Mouse (Mus musculus): ENCODE measurements around the gene Magi1.
A peak's percentile ranks its signal among the peaks of the same experiment; 100 is the strongest.

Gene Magi1

GRCm38 (mm10) chr6:93946612-93947011, 337.1 kb downstream of the Magi1 start:
- DNase-seq, result peak; percentile 12

DNA sequence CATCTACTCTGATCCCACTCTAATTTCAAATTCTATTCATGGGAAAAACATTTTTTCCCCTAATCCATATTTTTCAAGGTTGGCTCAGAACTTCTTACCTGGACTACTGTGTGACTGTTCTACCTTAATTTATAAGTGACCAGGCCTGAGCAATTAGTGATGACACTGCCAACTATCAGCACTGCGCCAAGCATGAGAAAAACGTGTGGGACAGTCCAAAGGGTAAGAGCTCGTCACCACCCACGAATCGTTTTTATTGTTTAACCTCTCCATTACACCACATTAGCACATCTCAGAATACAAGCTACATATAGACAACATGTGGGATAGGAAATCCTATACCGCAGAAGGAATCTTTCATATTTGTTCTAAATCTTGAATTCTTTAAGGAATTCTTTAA, 347.4 kb downstream of the Magi1 start:
- DNase-seq, result no peak

- DNase-seq, result no peak
Measured at GRCm38 (mm10) chr6:93935793-93936192, 347.9 kb downstream of the Magi1 start.

GRCm38 (mm10) chr6:93934700-93935099, 349.0 kb downstream of the Magi1 start:
- DNase-seq, result no peak

DNA sequence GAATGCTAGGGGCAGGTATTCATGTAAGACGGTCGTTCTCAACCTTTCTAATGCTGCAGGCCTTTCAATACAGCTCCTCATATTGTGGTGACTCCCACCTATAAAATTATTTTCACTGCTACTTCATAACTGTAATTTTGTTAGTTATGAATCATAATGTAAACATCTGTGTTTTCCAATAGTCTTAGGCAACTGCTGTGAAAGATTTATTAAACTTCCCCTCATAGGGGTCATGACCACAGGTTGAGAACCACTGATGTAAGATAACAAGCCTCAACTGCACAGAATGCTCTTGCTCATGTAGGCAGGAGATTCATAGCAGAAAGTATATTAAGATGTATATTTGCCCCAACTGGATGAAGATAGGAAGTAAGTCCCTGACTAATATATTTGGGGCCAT, 359.1 kb downstream of the Magi1 start:
- DNase-seq, result no peak

DNA sequence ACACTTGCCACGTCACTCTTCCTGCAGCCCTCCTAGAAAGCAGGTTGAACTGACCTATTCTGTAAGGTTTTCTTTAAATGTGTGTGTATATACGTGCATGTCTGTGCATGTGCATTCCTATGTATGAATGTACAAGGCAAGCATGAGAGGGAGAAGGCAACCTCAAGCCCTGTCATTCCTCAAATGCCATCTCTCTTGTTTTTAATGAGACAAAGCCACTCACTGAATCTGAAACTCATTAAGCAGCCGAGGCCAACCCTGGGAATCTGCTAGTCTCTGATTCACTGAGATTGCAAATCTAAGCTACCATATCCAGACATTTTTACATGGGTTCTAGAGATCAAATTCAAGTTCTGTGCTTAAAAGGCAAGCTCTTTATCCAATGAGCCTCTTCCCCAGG, 359.7 kb downstream of the Magi1 start:
- DNase-seq, result peak; percentile 38

DNA sequence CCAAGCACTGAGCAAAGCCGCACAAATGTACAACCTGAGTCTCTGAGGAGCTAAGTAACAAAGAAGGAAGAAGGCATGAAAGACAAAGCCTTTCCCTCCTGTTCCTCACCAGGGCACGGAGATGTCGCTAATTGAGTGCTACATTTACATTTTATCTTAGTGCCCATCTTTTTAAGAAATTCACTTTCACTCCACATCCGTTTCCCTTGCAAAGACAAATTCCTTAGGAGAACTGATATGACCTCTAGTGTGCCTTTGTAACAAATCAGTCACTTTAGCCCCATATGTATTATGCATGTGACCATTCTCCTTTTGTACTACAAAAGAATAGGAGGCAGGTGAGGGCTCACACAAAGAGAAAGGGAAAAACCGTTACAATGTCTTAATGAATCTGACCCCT, 360.4 kb downstream of the Magi1 start:
- no peak for DNase-seq

DNA sequence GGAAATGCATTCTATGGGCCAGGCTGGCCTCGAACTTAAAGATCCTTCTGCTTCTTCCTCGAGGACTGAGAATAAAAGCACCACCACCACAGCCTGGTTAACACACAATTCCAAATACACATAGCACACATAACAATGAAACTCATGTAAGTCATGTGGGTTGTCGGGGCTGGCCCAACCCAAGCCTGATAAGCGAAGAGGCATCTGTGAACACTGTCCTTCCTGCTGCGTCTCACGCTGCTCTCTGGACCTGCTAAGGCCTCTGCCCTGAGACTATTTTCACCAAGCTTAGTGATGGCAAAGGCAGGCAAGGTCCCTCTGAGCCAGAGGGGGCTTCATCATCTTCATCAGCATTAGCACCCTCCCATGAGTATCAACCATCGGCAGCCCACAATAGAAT, 360.8 kb downstream of the Magi1 start:
- DNase-seq, result no peak

- peak; percentile 93 for DNase-seq
Measured at GRCm38 (mm10) chr6:93913226-93913861, 370.4 kb downstream of the Magi1 start.

GRCm38 (mm10) chr6:93912582-93913225, 371.0 kb downstream of the Magi1 start:
- DNase-seq, result peak; percentile 98

- DNase-seq, result no peak
Measured at GRCm38 (mm10) chr6:93912003-93912581, 371.6 kb downstream of the Magi1 start.

GRCm38 (mm10) chr6:93911420-93911819, 372.3 kb downstream of the Magi1 start:
- peak; percentile 27 for DNase-seq

GRCm38 (mm10) chr6:93909976-93910375, 373.7 kb downstream of the Magi1 start:
- no peak for DNase-seq

DNA sequence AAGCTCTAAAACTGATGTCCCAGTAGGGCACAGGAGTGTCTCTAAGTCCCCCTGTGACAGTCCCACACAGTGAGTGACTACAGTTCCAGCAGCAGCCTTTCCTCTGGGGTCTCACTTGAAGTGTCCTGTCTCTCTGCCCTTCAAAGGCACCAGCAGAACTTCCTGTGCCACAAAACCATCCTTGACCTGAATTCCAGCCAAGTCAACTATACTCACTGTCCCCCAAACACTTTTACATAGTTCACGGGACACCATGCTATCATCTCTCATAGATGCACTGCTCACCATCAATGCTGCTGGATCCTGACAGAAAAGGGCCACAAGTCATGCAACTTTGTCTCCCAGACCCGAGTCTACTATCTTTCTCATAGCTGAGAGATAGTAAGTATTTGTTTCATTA, 378.7 kb downstream of the Magi1 start:
- DNase-seq, result no peak

DNA sequence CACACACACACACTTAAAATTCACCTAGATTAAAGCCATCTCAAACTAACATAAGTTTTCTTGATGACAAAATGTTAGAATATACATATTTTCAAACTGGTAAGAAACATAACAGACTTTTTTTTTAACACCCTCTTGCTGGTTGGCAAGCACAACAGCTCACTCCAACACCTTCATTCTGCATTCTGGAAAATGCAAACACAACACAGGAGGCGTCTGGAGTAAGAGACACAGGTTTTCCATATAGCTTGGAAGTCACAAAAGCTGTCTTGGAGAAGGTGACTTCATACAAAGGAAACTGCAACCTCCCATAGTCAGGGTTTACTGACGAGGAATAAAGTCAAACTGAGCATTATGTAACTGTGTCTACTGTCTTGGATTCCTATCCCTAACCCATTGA, 381.5 kb downstream of the Magi1 start:
- DNase-seq, result no peak

- DNase-seq, result no peak
Measured at GRCm38 (mm10) chr6:93901408-93901807, 382.3 kb downstream of the Magi1 start.

- DNase-seq, result no peak
Measured at GRCm38 (mm10) chr6:93897512-93897911, 386.2 kb downstream of the Magi1 start.

DNA sequence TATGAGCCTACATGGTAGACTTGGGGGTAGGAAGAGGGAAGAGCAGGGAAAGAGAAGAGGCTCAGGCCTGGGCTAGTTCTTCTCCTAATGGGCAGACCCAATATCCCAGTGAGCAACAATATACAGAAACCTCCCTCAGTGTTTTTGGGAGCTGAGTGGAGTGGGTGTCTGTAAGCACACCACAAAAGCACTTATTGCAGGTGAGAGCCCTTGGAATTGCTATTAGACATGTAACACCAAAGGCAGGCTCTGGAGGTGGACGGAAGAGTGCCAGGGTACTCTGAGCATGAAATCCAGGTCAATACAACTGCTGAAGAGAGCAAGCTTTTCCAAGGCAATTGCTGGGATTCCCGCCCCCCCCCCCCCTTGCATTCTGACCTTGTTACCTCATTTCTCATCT, 388.0 kb downstream of the Magi1 start:
- DNase-seq, result no peak

DNA sequence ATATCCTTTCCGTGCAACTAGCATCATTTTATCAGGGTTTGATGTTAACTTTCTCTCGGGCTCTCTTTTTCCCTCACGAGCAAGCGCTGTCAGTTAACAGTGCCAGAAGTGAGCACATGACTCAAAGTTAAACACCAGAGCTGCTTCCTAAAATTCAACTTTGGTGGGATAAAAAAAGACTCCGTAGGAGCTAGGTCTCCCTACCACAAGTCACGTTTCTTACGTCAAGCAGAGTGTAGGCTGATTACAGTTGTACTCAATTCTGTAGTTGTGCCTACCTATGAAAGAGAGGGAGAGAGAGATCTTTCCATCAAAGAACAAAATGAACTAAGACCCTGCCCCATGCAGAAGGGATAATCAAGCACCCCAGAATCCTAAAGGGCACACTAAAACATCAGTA, 389.8 kb downstream of the Magi1 start:
- DNase-seq, result no peak

DNA sequence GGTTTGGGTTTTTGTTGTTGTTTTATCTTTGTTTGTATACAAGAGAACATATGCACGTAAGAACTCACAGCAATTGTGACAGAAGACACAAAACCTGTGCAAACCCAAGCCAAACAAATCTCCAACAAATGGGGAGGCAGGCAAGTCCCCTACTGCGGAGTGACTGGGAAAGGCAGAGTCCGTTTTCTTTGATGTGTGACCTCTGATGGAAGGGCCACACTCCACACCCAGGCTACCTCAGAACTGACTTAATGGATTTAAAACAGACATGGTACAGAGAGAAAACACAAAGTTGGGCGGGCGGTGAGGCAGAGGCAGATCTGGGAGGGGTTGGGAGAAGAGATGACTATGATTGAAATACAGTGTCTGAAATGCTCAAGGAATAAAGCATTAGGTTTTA, 390.8 kb downstream of the Magi1 start:
- no peak for DNase-seq

- DNase-seq, result no peak
Measured at GRCm38 (mm10) chr6:93890011-93890410, 393.7 kb downstream of the Magi1 start.

- no peak for DNase-seq
Measured at GRCm38 (mm10) chr6:93877337-93877736, 406.4 kb downstream of the Magi1 start.

- no peak for DNase-seq
Measured at GRCm38 (mm10) chr6:93874936-93875335, 408.8 kb downstream of the Magi1 start.

- DNase-seq, result no peak
Measured at GRCm38 (mm10) chr6:93874376-93874775, 409.3 kb downstream of the Magi1 start.

DNA sequence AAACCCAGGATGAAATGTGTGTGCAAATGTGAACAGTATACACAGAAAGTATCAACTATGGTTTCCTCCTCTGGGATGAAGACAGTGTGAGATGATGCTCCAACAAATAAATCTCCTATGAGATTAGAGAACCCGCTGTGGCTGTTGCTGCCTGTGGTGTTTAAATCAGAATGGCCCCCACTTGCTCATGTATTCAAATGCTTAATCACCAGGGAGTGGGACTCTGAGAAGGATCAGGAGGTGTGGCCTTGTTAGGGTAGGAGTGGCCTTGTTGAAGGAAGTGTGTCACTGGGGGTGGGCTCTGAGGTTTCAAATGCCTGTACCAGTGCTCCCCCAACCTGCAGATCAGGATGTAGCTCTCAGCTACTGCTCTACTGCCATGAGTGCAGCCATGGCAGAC, 410.2 kb downstream of the Magi1 start:
- no peak for DNase-seq

All from retina, postnatal 1 day (tissue).